Mouse (Mus musculus) hindbrain, postnatal 0 days (tissue): ENCODE measurements at regions not wholly inside any gene's neighbourhood (a gene's known extent, or its start where the extent isn't known, plus 50 kb on each side); places are given as distances from the start of the nearest gene placed in this dataset.

Source experiments
- ATAC-seq: fragments of 200-750 bp; cut with Nextera tagmentation; 2 replicates; pipeline ENCODE4 v1.8.0; 2017; ENCODE audit warnings: mild to moderate bottlenecking, moderate TSS enrichment, moderate library complexity
- DNase-seq: peaks from one replicate; pipeline ENCODE4 v3.0.0-alpha.2; 2015; ENCODE audit warnings: low spot score
- H3K27ac ChIP-seq: fragments of 300-500 bp; sonication (generic); 2 replicates; pipeline ENCODE4 v1.5.1; 2014; ENCODE audit warnings: mild to moderate bottlenecking
- H3K27me3 ChIP-seq: fragments of 300-500 bp; sonication (generic); 2 replicates; pipeline ENCODE4 v1.6.1; 2014; ENCODE audit warnings: low read length, mixed read lengths; ENCODE audit not compliant: insufficient read depth
- H3K36me3 ChIP-seq: fragments of 300-500 bp; sonication (generic); 2 replicates; pipeline ENCODE4 v1.6.1; 2014; ENCODE audit warnings: low read length, mixed read lengths; ENCODE audit not compliant: insufficient read depth
- H3K4me1 ChIP-seq: fragments of 300-500 bp; sonication (generic); 2 replicates; pipeline ENCODE4 v1.6.1; 2014; ENCODE audit warnings: antibody characterized with exemption, low read length, mixed read lengths; ENCODE audit not compliant: insufficient read depth
- H3K4me2 ChIP-seq: fragments of 300-500 bp; sonication (generic); 2 replicates; pipeline ENCODE4 v1.6.1; 2014; ENCODE audit warnings: low read depth, mild to moderate bottlenecking, low read length, moderate library complexity, mixed read lengths
- H3K4me3 ChIP-seq: fragments of 300-500 bp; sonication (generic); 2 replicates; pipeline ENCODE4 v1.5.1; 2014; ENCODE audit warnings: low read length
- H3K9ac ChIP-seq: fragments of 300-500 bp; sonication (generic); replicated peaks from 2 replicates; pipeline ENCODE4 v1.6.1; 2014; ENCODE audit warnings: mild to moderate bottlenecking, low read length, moderate library complexity, mixed read lengths
- H3K9me3 ChIP-seq: fragments of 300-500 bp; sonication (generic); 2 replicates; pipeline ENCODE4 v1.6.1; 2016; ENCODE audit warnings: low read length, mixed read lengths
- CTCF ChIP-seq: IDR thresholded peaks from 2 replicates; pipeline ENCODE4 v1.5.1; 2016; ENCODE audit warnings: antibody characterized with exemption, control low read depth, low read depth
- WGBS: fragments of 180-500 bp; shearing (Covaris S2); extraction: QIAGEN DNeasy Blood & Tissue Kit; methylation state at CpG from one replicate; pipeline ENCODE4 v1.1.7; 2014; 5-methylcytosine and 5-hydroxymethylcytosine counted together

GRCm38 (mm10) chr1:91670980-91671379, 130.3 kb upstream of the Twist2 start:
- no peak overlapping the region for H3K27ac ChIP-seq
- no peaks in the 10 kb centered on the region for H3K4me1 ChIP-seq
- no peaks in the 10 kb centered on the region for H3K9me3 ChIP-seq
- H3K4me3 ChIP-seq: no peak overlapping the region
- 48% methylated on average over 13 of the region's 13 CpGs for WGBS
- no peaks in the 10 kb centered on the region for H3K36me3 ChIP-seq
- DNase-seq (peak; percentile 7), ATAC-seq (no peak)
- H3K4me2 ChIP-seq: no peak overlapping the region
- no peak for TF ChIP-seq CTCF
- H3K27me3 ChIP-seq: no peaks in the 10 kb centered on the region
- no peak overlapping the region for H3K9ac ChIP-seq

DNA sequence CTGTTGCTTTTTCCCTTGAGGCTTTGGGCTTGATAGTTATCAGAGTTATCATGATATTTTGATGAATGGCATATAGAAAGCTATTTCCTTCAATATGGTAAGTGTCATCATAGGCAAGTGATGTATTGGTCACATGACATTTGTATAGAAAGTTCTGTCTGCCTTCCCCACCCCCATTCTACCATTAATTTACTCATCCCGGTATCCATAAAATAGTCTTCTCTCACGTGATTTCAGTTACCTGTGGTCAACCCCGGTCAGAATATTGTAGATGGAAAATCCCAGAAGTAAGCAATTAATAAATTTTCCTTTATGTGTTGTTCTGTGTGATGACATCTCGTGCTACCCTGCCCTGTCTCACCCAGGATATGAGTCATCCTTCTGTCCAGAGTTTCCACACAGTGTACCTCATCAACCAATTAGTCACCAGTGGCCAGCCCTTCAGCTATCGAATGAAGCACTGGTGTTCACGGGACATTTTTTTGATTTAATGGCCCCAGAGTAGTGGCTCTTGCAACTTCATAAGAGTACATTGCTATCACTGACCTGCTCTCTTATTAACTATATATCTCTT, 127.1 kb upstream of the Twist2 start:
- no peak for ATAC-seq
- WGBS: 89% methylated on average over 6 of the region's 6 CpGs
- no peak overlapping the region for H3K4me3 ChIP-seq

GRCm38 (mm10) chr1:91677062-91677461, 124.2 kb upstream of the Twist2 start:
- no peak overlapping the region for H3K4me2 ChIP-seq
- 73% methylated on average over 3 of the region's 3 CpGs for WGBS
- H3K9ac ChIP-seq: no peak overlapping the region
- no peaks in the 10 kb centered on the region for H3K27me3 ChIP-seq
- TF ChIP-seq CTCF: no peak
- no peak overlapping the region for H3K4me3 ChIP-seq
- no peaks in the 10 kb centered on the region for H3K4me1 ChIP-seq
- H3K27ac ChIP-seq: no peak overlapping the region
- no peak for DNase-seq
- ATAC-seq: no peak
- no peaks in the 10 kb centered on the region for H3K9me3 ChIP-seq
- no peaks in the 10 kb centered on the region for H3K36me3 ChIP-seq

More for the DNA sequence above, 127.1 kb upstream of the Twist2 start:
- DNase-seq: no peak
- H3K9me3 ChIP-seq: no peaks in the 10 kb centered on the region
- H3K27ac ChIP-seq: no peak overlapping the region
- TF ChIP-seq CTCF: no peak
- no peaks in the 10 kb centered on the region for H3K4me1 ChIP-seq
- H3K27me3 ChIP-seq: no peaks in the 10 kb centered on the region
- no peaks in the 10 kb centered on the region for H3K36me3 ChIP-seq
- no peak overlapping the region for H3K9ac ChIP-seq
- H3K4me2 ChIP-seq: no peak overlapping the region

- H3K36me3 ChIP-seq: no peaks in the 10 kb centered on the region
- no peak overlapping the region for H3K27ac ChIP-seq
- no peak overlapping the region for H3K9ac ChIP-seq
- no peak overlapping the region for H3K4me3 ChIP-seq
- H3K4me2 ChIP-seq: no peak overlapping the region
- DNase-seq (no peak), ATAC-seq (no peak)
- H3K4me1 ChIP-seq: no peaks in the 10 kb centered on the region
- no peaks in the 10 kb centered on the region for H3K27me3 ChIP-seq
- 82% methylated on average over 4 of the region's 4 CpGs for WGBS
- no peaks in the 10 kb centered on the region for H3K9me3 ChIP-seq
- TF ChIP-seq CTCF: no peak
Measured at GRCm38 (mm10) chr1:91678789-91679188, 122.5 kb upstream of the Twist2 start.

GRCm38 (mm10) chr1:91685031-91685430, 116.2 kb upstream of the Twist2 start:
- H3K9me3 ChIP-seq: no peaks in the 10 kb centered on the region
- no peak for TF ChIP-seq CTCF
- no peak for DNase-seq

GRCm38 (mm10) chr1:91685789-91686188, 115.5 kb upstream of the Twist2 start:
- no peaks in the 10 kb centered on the region for H3K4me1 ChIP-seq
- H3K4me2 ChIP-seq: no peak overlapping the region
- H3K9ac ChIP-seq: no peak overlapping the region
- DNase-seq: no peak
- ATAC-seq: no peak
- H3K36me3 ChIP-seq: no peaks in the 10 kb centered on the region
- no peak for TF ChIP-seq CTCF
- H3K27ac ChIP-seq: no peak overlapping the region
- no peaks in the 10 kb centered on the region for H3K27me3 ChIP-seq
- 62% methylated on average over 6 of the region's 6 CpGs for WGBS
- no peak overlapping the region for H3K4me3 ChIP-seq
- H3K9me3 ChIP-seq: no peaks in the 10 kb centered on the region

More at GRCm38 (mm10) chr1:91685031-91685430, 116.2 kb upstream of the Twist2 start:
- Histone ChIP-seq H3K27me3 (no peaks in the 10 kb centered on the region), H3K27ac (no peak overlapping the region), H3K4me3 (no peak overlapping the region), H3K9ac (no peak overlapping the region), H3K4me2 (no peak overlapping the region), H3K36me3 (no peaks in the 10 kb centered on the region), H3K4me1 (no peaks in the 10 kb centered on the region)
- ATAC-seq: no peak
- WGBS: 56% methylated on average over 9 of the region's 9 CpGs

DNA sequence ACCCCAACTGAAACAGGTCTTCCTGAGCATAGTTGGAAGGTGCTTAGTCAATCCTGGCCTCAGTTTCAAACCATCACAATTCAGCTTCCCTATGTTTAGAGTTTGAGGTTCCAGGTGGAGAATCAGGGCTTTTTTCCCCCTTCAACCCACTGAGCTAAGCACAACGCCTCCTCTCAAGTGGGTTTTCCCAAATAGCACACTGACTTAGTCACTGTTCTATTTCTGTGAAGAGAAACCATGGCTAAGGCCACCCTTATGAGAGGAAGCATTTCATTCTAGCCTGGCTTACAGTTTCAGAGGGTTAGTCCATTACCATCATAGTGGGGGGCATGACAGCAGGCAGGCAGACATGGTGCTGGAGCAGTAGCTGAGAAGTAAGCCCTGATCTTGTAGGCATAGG, 109.7 kb upstream of the Twist2 start:
- H3K4me3 ChIP-seq: no peak overlapping the region
- no peaks in the 10 kb centered on the region for H3K4me1 ChIP-seq
- TF ChIP-seq CTCF: no peak
- no peaks in the 10 kb centered on the region for H3K27me3 ChIP-seq
- H3K27ac ChIP-seq: no peak overlapping the region
- no peaks in the 10 kb centered on the region for H3K9me3 ChIP-seq
- ATAC-seq: no peak
- H3K36me3 ChIP-seq: no peaks in the 10 kb centered on the region
- no peak for DNase-seq
- 93% methylated on average over 1 of the region's 1 CpGs for WGBS
- no peak overlapping the region for H3K9ac ChIP-seq
- H3K4me2 ChIP-seq: no peak overlapping the region
